Mouse (Mus musculus) left cerebral cortex, adult 9 months (tissue): Measurements from ENCODE around the gene Slco1c1.
"Not testable (repeated sequence)": the region's sequence is repeated elsewhere in the genome, so short reads cannot be mapped to it uniquely, and the experiment has no call there.

Experiments used
- DNase-seq, 2 experiments: peaks; one replicate each; pipeline ENCODE4 v3.0.0; 2022; ENCODE audit warnings: low spot score in 2 of 2

Gene Slco1c1

GRCm38 (mm10) chr6:141584791-141585403 lies 60.7 kb downstream of the Slco1c1 start:
- DNase-seq = no peak

GRCm38 (mm10) chr6:141590002-141590401 lies 65.8 kb downstream of the Slco1c1 start:
- DNase-seq = no peak

DNA sequence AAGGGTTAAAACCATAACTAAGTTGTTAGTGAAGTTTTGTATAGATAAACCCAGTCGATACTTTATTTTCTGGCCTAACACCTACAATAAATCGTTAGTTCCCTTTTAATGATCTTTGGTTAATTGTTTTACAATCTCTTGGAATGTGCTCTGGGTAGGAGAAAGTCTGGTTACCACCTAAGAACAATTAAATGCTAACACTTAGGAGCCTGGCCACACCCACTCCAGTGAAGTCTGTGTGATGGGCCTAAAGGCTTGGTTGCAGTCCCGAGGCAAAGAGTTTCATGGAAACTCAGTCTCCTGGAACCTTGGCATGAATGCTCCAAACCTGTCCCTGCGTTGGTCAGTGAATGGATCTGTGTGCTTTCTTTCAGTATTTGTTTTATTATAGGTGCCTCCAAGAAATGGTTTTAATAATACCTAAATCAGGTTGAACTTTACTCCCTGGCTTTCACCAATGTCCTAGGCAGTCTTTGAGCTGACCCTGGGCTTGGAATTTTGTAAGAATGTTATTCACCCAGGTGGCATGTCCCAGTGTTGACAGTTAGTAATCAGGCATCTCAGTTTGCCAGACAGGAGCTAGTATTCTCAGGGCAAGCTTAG lies 66.5 kb downstream of the Slco1c1 start:
- DNase-seq = not testable (repeated sequence)

- no peak for DNase-seq
These were observed 71.9 kb downstream of the Slco1c1 start for GRCm38 (mm10) chr6:141596081-141596480.

DNA sequence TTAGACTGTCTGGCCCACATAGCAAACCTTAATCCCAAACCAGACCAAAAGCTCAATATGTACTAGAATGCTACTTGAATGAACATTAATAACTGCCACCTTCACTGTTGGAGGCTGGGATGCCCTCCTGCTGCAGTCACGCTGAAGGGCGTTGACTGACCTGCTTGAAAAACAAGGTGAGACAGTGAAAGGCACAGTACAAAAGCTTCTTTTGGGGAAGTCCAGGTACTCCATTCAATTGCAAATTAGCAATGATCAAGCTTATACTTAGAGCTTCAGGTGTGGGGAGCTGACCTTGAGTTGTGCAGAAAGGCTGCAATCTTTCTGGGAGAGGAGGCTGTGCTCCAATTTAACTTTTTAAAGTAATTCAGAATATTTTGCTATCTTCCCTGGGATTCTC lies 72.9 kb downstream of the Slco1c1 start:
- no peak for DNase-seq

- no peak for DNase-seq
These were observed 76.8 kb downstream of the Slco1c1 start for GRCm38 (mm10) chr6:141600940-141601339.

DNA sequence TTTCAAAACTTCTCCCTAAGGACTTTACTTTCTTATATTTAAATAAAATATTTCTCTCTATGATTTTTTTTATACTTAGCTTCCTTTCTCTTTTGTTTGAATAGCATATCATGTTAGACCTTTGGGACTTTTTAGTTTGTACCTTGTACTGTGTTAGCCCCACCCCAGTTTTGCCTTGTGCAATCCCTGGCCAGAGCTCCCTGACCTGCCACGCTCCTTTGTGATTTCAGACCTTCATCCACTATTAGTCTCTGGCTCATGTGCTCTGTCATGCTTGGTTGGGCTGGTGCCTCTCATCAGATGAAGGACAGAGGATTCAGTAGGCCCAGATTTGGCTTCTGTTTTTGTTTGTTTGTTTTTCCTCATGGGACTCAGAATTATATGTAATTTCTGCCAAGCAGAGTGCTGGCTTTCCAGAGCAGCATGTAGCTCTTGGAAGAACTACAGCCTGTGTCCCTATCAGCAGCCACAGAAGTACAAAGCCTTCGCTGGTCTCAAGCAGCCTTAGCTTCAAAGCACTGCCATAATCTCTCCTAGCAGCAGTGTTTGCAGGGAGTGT lies 86.6 kb downstream of the Slco1c1 start:
- no peak for DNase-seq

DNA sequence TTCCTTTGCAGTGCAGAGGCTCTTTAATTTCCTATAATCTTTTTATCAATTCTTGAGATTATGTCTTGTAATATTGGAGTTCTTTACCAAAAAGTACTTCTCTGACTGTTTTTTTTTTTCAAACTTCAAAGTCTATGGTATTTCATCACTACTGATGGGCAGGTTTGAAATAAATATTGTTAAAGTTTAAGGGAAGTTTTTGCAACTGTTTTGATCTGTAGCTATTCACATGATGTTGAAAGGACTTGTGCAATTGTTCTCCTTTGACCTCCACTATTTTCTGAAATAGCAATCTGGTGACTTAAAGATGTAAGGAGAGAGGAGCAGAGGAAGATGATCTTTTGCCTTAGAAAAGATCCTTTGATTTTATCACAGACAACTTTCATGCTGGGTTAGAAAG lies 89.8 kb downstream of the Slco1c1 start:
- DNase-seq = no peak

DNA sequence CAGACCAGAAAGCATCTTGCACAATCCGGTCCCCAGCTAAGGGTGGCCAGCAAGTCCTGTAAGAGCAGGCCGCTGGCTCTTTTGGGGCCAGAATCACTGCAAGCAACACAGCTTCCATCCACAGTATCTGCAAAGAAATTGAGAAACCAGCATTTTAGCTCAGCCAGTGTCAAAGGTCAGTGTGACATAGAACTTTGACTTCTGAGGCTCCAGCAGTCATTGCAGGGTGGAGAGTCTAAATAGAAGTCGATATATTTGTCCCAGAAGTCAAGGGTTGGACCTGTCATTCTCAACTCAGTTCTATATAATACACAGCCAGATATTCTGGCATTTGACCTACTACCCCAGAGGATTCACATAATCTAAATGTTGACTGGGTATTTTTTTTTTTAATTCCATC lies 91.2 kb downstream of the Slco1c1 start:
- DNase-seq = no peak
